Mouse (Mus musculus) CH12.LX (cell line): ENCODE data around the gene Myo1d. TPM values are rescaled to one million over a fixed set of nuclear protein-coding genes. Genes with fewer than 3 reads are reported as not detected.

Source experiments
- DNase-seq: peaks from one replicate; pipeline ENCODE4 v3.0.0-alpha.2; 2013; ENCODE audit errors: extremely low read depth
- H3K27ac ChIP-seq: 2 replicates; pipeline ENCODE4 v1.5.1; 2012; ENCODE audit warnings: low read depth, mild to moderate bottlenecking, control low read depth, moderate library complexity; ENCODE audit not compliant: insufficient read depth
- H3K27me3 ChIP-seq: replicated peaks from 2 replicates; pipeline ENCODE3; 2012; ENCODE audit warnings: inconsistent platforms
- H3K36me3 ChIP-seq, 2 experiments: replicated peaks in 1 of 2; 2 replicates each; pipeline versions ENCODE3 to v1.6.1; 2012; ENCODE audit warnings: inconsistent platforms in 1 of 2, low read length in 1 of 2, mild to moderate bottlenecking in 1 of 2, mixed read lengths in 1 of 2, moderate library complexity in 1 of 2; ENCODE audit not compliant: control insufficient read depth in 1 of 2, insufficient read depth in 1 of 2
- H3K4me1 ChIP-seq, 2 experiments: 2 replicates each; pipeline ENCODE4 v1.6.1; 2012; ENCODE audit warnings: inconsistent platforms in 1 of 2, moderate library complexity in 1 of 2; ENCODE audit not compliant: insufficient read depth in 2 of 2, control insufficient read depth in 1 of 2
- H3K4me2 ChIP-seq: 2 replicates; pipeline ENCODE4 v1.6.1; 2012; ENCODE audit warnings: low read depth, mild to moderate bottlenecking, control low read depth; ENCODE audit not compliant: poor library complexity, insufficient read depth, severe bottlenecking
- H3K4me3 ChIP-seq, 3 experiments: fragments of 150-350 bp in 1 of 3; sonication (generic) in 1 of 3; replicated peaks in 1 of 3; 2 replicates each; pipeline versions ENCODE3 to v1.5.1; 2011 to 2012; ENCODE audit warnings: low read depth in 2 of 3, low read length in 2 of 3, mild to moderate bottlenecking in 2 of 3, moderate library complexity in 2 of 3, control low read depth in 1 of 3, improper control_type of control experiment in 1 of 3, inconsistent platforms in 1 of 3, mixed read lengths in 1 of 3; ENCODE audit not compliant: poor library complexity in 1 of 3
- H3K79me2 ChIP-seq: replicated peaks from 2 replicates; pipeline ENCODE4 v1.6.1; 2012; ENCODE audit warnings: mild to moderate bottlenecking, moderate library complexity; ENCODE audit not compliant: control insufficient read depth, poor library complexity, insufficient read depth, severe bottlenecking; ENCODE audit errors: extremely low read depth
- H3K9ac ChIP-seq: 2 replicates; pipeline ENCODE4 v1.6.1; 2012; ENCODE audit warnings: low read depth, mild to moderate bottlenecking, control low read depth, moderate library complexity; ENCODE audit not compliant: insufficient read depth
- H3K9me3 ChIP-seq: replicated peaks from 2 replicates; pipeline ENCODE3; 2012; ENCODE audit warnings: low read length, inconsistent platforms, mixed read lengths
- CHD1 ChIP-seq: IDR thresholded peaks from 2 replicates; pipeline ENCODE4 v1.6.1; 2012; ENCODE audit warnings: low read depth, low read length, improper control_type of control experiment, inconsistent platforms
- CHD2 ChIP-seq: IDR thresholded peaks from 2 replicates; pipeline ENCODE4 v1.6.1; 2011; ENCODE audit warnings: low read length, improper control_type of control experiment
- CTCF ChIP-seq, 2 experiments: IDR thresholded peaks in 1 of 2; conservative IDR thresholded peaks in 1 of 2; 2 replicates each; pipeline ENCODE4 v1.5.1; 2011 to 2012; ENCODE audit warnings: low read depth in 2 of 2, low read length in 2 of 2, improper control_type of control experiment in 1 of 2, inconsistent platforms in 1 of 2, mild to moderate bottlenecking in 1 of 2, moderate library complexity in 1 of 2
- ELF1 ChIP-seq: IDR thresholded peaks from 2 replicates; pipeline ENCODE4 v1.6.1; 2014; ENCODE audit warnings: low read depth, mild to moderate bottlenecking, inconsistent platforms, low read length, improper control_type of control experiment
- GABPA ChIP-seq: IDR thresholded peaks from 2 replicates; pipeline ENCODE4 v1.6.1; 2012; ENCODE audit warnings: low read depth, low read length, improper control_type of control experiment, inconsistent platforms; ENCODE audit not compliant: insufficient replicate concordance
- HCFC1 ChIP-seq: IDR thresholded peaks from 2 replicates; pipeline ENCODE4 v1.6.1; 2012; ENCODE audit warnings: low read depth, mild to moderate bottlenecking, inconsistent platforms, low read length, improper control_type of control experiment
- IRF4 ChIP-seq: IDR thresholded peaks from 2 replicates; pipeline ENCODE4 v1.6.1; 2014; ENCODE audit warnings: low read depth, mild to moderate bottlenecking, inconsistent platforms, low read length, improper control_type of control experiment
- JUN ChIP-seq: IDR thresholded peaks from 2 replicates; pipeline ENCODE4 v1.6.1; 2011; ENCODE audit warnings: low read depth, mild to moderate bottlenecking, low read length, improper control_type of control experiment, moderate library complexity; ENCODE audit not compliant: insufficient read depth
- JUND ChIP-seq: conservative IDR thresholded peaks from 2 replicates; pipeline ENCODE4 v1.6.1; 2011; ENCODE audit warnings: low read depth, low read length, improper control_type of control experiment
- KAT2A ChIP-seq: IDR thresholded peaks from 2 replicates; pipeline ENCODE4 v1.6.1; 2012; ENCODE audit warnings: low read length, improper control_type of control experiment, inconsistent platforms; ENCODE audit not compliant: insufficient replicate concordance
- MAFK ChIP-seq: IDR thresholded peaks from 2 replicates; pipeline ENCODE4 v1.6.1; 2011; ENCODE audit warnings: low read length, improper control_type of control experiment; ENCODE audit not compliant: insufficient replicate concordance
- MAX ChIP-seq: IDR thresholded peaks from 2 replicates; pipeline ENCODE4 v1.6.1; 2011; ENCODE audit warnings: low read length, improper control_type of control experiment
- MAZ ChIP-seq: IDR thresholded peaks from 2 replicates; pipeline ENCODE4 v1.6.1; 2012; ENCODE audit warnings: low read depth, mild to moderate bottlenecking, inconsistent platforms, low read length, improper control_type of control experiment, moderate library complexity
- MXI1 ChIP-seq: IDR thresholded peaks from 2 replicates; pipeline ENCODE4 v1.6.1; 2011; ENCODE audit warnings: mild to moderate bottlenecking, low read depth, low read length, improper control_type of control experiment
- MYC ChIP-seq: IDR thresholded peaks from 2 replicates; pipeline ENCODE4 v1.6.1; 2011; ENCODE audit warnings: low read depth, mild to moderate bottlenecking, improper control_type of control experiment, low read length
- NELFE ChIP-seq: IDR thresholded peaks from 2 replicates; pipeline ENCODE4 v1.6.1; 2011; ENCODE audit warnings: low read depth, low read length, improper control_type of control experiment
- PAX5 ChIP-seq: IDR thresholded peaks from 2 replicates; pipeline ENCODE4 v1.6.1; 2012; ENCODE audit warnings: low read length, inconsistent platforms, mixed read lengths
- POLR2AphosphoS2 ChIP-seq: IDR thresholded peaks from 2 replicates; pipeline ENCODE4 v1.6.1; 2011; ENCODE audit warnings: low read depth, low read length, improper control_type of control experiment
- RAD21 ChIP-seq: IDR thresholded peaks from 2 replicates; pipeline ENCODE4 v1.6.1; 2011; ENCODE audit warnings: low read depth, mild to moderate bottlenecking, low read length, improper control_type of control experiment, moderate library complexity
- RCOR1 ChIP-seq: conservative IDR thresholded peaks from 2 replicates; pipeline ENCODE4 v1.6.1; 2012; ENCODE audit warnings: low read depth, mild to moderate bottlenecking, inconsistent platforms, low read length, improper control_type of control experiment
- SIN3A ChIP-seq: IDR thresholded peaks from 2 replicates; pipeline ENCODE4 v1.6.1; 2012; ENCODE audit warnings: low read length, improper control_type of control experiment, inconsistent platforms
- TCF12 ChIP-seq: IDR thresholded peaks from 2 replicates; pipeline ENCODE4 v1.6.1; 2014; ENCODE audit warnings: low read depth, mild to moderate bottlenecking, inconsistent platforms, low read length, improper control_type of control experiment
- USF1 ChIP-seq: IDR thresholded peaks from 2 replicates; pipeline ENCODE4 v1.6.1; 2014; ENCODE audit warnings: low read depth, mild to moderate bottlenecking, inconsistent platforms, low read length, improper control_type of control experiment
- ZC3H11A ChIP-seq: IDR thresholded peaks from 2 replicates; pipeline ENCODE4 v1.6.1; 2012; ENCODE audit warnings: low read depth, mild to moderate bottlenecking, inconsistent platforms, low read length, improper control_type of control experiment
- ZNF384 ChIP-seq: IDR thresholded peaks from 2 replicates; pipeline ENCODE4 v1.6.1; 2012; ENCODE audit warnings: low read depth, low read length, improper control_type of control experiment, inconsistent platforms
- dilution Hi-C: fragments of 300-500 bp; cut with MboI; formaldehyde crosslinking; loops from 2 replicates; pipeline ENCODE4 v1.14.3; 2020; ENCODE audit warnings: low sequenced_read_pairs; ENCODE audit not compliant: extremely low pct_unique_long_range_greater_than_20kb, extremely low pct_ligation_motif_present
- in situ Hi-C: fragments of 300-500 bp; cut with MboI; formaldehyde crosslinking; loops from 3 replicates; pipeline ENCODE4 v1.14.3; 2019; ENCODE audit warnings: low sequenced_read_pairs, low pct_ligation_motif_present, low pct_unique_long_range_greater_than_20kb, mixed read lengths
- polyA plus RNA-seq: library from polyadenylated mRNA; unstranded; fragments of >175 nt; gene quantifications from 2 replicates; pipeline ENCODE4 v1.2.1, GENCODE M21; 2012; ENCODE audit warnings: low read depth; ENCODE audit not compliant: insufficient read length
- total RNA-seq, 2 experiments: library from RNA; depleted of rRNA; stranded (reverse); fragments of 300-350 nt in 1 of 2; fragments of >200 nt in 1 of 2; gene quantifications; 2 replicates each; pipeline ENCODE4 v1.2.3; 2012 to 2014

Myo1d gene
- total and polyA plus RNA-seq, 3 experiments = 2.2 to 5.6 (median 2.9) TPM

DNA sequence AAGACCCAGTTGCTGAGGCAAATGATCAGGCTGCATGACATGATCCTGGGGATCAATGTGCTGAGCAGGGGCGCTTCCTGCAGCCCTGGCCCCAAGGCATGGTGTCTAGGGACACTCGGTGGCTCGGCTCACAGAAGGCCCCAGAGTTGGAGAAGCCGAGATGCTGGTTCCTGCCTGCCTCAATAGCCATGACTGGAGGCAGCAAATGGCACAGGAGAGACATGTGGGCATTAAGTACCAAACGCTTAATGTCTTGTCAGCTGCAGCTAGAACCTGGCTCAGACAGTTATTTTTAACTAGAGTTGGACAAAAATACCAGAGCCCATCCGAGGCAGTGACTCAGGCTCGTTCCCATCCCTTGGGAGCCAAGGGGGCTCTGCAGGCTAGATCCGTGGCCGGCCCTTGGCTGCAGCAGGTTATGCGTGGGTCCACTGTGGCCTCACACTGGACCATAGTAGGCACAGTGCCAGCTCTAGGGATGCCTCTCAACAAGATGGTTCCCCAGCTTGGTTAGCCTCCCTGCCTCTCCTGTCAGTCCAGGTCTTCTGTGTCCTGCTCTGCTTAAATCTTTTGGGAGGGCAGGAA, 294.1 kb downstream of the Myo1d start:
- Histone ChIP-seq H3K4me2 (no peak overlapping the region), H3K27me3 (no peaks in the 10 kb centered on the region)
- TF ChIP-seq HCFC1 (no peak), RAD21 (no peak), SIN3A (no peak), JUN (no peak), IRF4 (no peak), MXI1 (no peak), MYC (no peak), CHD1 (no peak), JUND (no peak), CTCF (conservative IDR thresholded peaks at IDR 0.05 in 1 of 2, IDR thresholded peaks at IDR 0.05 in 1 of 2; ENCODE audit: low read depth in 2 of 2, low read length in 2 of 2) (no peak), KAT2A (no peak), POLR2AphosphoS2 (no peak), MAFK (no peak), ZNF384 (no peak), USF1 (no peak)
- TF ChIP-seq, all 38 proteins: peak for 0
- in situ Hi-C loops = no loop called here
- dilution Hi-C loops = no loop called here
- DNase-seq = no peak
- H3K4me1 ChIP-seq = peaks cover 16 to 59% of the 10 kb centered on the region in 2 experiments
- peaks cover 4 to 20% of the 10 kb centered on the region in 2 experiments for H3K36me3 ChIP-seq
- H3K9ac ChIP-seq = no peak overlapping the region
- H3K4me3 ChIP-seq = no peak overlapping the region
- no peak overlapping the region for H3K27ac ChIP-seq
- no peaks in the 10 kb centered on the region for H3K79me2 ChIP-seq
- H3K9me3 ChIP-seq = no peaks in the 10 kb centered on the region

DNA sequence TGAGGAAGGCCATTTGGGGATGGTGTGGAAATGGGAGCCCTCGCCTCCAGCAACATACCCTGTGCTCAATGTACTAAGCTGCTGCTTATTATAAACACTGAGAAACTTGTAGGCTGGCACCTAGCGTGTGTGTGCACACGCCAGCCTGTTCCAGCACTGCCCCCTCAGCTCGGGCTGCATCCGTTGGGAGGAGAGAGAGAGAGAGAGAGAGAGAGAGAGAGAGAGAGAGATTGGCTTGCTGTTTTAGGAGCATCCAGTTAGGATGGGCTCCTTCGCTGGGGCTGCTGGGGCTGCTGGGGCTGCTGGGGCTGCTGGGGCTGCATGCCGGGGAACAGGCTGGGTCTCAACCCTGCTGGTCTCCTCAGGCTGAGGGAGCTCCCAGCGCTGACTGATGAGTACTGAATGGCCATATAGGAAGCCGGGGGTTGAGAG, 294.7 kb downstream of the Myo1d start:
- in situ Hi-C loops (no loop called here), dilution Hi-C loops (no loop called here)
- Histone ChIP-seq H3K4me3 (no peak overlapping the region), H3K36me3 (peaks cover 4 to 24% of the 10 kb centered on the region in 2 experiments), H3K9me3 (no peaks in the 10 kb centered on the region)
- no peak for DNase-seq
- no peak for TF ChIP-seq MAFK
- no peak for TF ChIP-seq RCOR1
- TF ChIP-seq TCF12 = no peak
- no peak for TF ChIP-seq HCFC1
- TF ChIP-seq GABPA = no peak
- TF ChIP-seq ZC3H11A = no peak
- no peak for TF ChIP-seq ELF1
- no peak for TF ChIP-seq CHD1
- TF ChIP-seq JUN = no peak
- no peak for TF ChIP-seq RAD21
- TF ChIP-seq PAX5 = no peak
- no peak for TF ChIP-seq IRF4
- TF ChIP-seq KAT2A = no peak
- TF ChIP-seq CHD2 = no peak
- no peak for TF ChIP-seq MAX
- no peak for TF ChIP-seq MAZ
- no peak for TF ChIP-seq JUND
- no peak for TF ChIP-seq NELFE
- no peak for TF ChIP-seq ZNF384
- TF ChIP-seq, all 38 proteins: peak for 0
- H3K27me3 ChIP-seq = no peaks in the 10 kb centered on the region
- no peak overlapping the region for H3K27ac ChIP-seq
- H3K79me2 ChIP-seq = peaks cover 1% of the 10 kb centered on the region
- H3K4me1 ChIP-seq = peaks cover 16 to 60% of the 10 kb centered on the region in 2 experiments
- H3K9ac ChIP-seq = no peak overlapping the region
- no peak overlapping the region for H3K4me2 ChIP-seq
